Mouse (Mus musculus) T-cell, adult 2 months (primary cell): ENCODE measurements around the gene Dcaf15.

Experiments
- DNase-seq: peaks from one replicate; pipeline ENCODE4 v3.0.0; 2022; ENCODE audit warnings: low spot score

The Dcaf15 gene

DNA sequence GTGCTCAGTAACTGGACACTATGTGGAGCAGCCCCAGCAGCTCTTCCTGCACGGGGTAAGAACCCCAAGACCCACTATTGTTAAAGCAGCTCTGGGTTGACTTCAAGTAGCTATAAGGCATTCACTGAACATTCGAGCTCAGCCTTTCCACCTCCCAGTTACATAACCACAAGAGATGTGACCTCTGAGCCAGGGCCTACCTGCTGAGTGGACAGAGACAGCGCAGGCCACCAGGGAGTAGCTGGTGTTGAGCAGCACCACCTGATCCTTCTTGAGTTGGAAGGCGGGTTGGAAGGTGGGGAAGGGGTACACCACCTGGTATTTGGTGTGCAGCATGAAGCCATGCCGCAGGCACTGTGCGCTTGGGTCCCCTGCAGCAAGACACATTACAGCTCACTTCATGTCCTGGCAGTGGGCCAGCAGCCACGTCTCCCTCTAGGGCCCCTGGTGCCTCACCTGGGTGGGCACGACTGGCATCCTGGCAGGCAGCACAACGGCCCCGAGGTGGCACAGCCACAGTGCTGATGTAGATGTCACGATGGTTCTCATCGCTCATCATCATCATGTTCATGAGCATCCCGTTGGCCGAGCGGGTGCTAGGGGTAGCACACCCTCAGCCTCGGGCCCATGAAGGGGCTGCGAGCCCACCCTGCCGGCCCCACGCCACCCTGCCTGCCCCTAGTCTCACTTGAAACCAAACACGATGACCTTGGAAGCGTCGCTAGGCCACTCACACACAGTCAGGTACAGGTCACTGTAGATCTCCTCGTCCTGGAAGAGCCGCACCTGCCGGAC, 2.9 kb downstream of the Dcaf15 start:
- DNase-seq: no peak

DNA sequence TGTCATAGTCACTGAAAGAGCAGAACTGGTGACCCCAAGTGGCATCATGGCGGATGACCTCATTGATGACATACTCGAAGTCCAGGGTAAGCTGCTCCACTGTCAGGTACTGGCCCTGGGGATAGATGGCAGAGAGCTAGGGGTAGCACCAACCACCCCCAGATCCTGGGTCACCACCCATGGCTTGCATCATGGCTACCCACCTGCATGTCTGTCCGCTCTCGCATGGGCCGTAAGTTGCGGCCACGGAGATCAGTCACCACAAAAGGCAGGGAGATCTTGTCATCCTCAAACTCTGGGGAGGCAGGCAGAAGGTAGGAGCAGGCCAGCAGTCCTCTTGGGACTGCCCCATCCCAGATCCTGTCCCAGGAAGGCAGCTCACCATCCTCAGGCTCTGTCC, 6.2 kb downstream of the Dcaf15 start:
- DNase-seq: no peak

- DNase-seq: no peak
Measured at GRCm38 (mm10) chr8:84096061-84096460, 8.5 kb downstream of the Dcaf15 start.

DNA sequence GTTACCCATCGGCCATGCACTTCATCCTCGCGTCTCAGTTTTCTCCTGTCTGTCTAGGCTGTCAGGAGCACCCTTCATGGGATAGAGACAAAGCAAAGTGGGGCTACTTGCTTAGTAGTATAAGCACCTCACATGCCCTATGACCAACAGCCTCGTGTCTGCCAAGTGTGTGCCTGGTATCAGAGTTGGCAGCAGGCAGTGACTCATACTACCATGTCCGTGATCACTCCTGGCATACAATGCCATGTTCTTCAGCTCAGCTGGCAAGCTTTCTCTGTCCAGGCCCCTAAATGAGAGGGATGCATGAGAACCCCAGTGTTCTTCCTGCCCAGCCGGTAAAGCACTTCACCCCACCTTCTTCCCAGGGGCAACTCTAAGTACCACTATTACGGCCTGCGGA, 14.0 kb downstream of the Dcaf15 start:
- no peak for DNase-seq

- no peak for DNase-seq
Measured at GRCm38 (mm10) chr8:84089277-84089676, 15.3 kb downstream of the Dcaf15 start.

- DNase-seq: no peak
Measured at GRCm38 (mm10) chr8:84087821-84088220, 16.7 kb downstream of the Dcaf15 start.

DNA sequence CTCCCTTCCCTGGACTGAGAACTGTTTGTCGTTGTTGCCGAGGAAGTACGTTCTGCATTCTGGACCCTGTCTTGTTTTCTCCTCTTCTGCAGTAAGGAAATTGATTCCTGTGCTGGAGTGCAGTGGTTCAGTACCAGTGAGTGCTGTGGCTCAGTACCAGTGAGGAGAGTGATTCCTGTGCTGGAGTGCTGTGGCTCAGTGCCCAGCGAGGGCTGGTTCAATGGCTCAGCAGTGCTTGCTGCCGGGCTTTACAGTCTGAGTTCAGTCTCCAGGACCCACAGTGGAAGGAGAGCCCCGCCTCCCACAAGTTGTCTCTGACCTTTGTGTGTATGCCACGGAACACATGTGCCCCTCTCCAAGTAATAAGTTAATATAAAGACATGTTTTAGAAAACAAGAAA, 17.4 kb downstream of the Dcaf15 start:
- no peak for DNase-seq

- no peak for DNase-seq
Measured at GRCm38 (mm10) chr8:84084341-84085115, 20.0 kb downstream of the Dcaf15 start.

- no peak for DNase-seq
Measured at GRCm38 (mm10) chr8:84083829-84084241, 20.7 kb downstream of the Dcaf15 start.

GRCm38 (mm10) chr8:84079206-84079605, 25.4 kb downstream of the Dcaf15 start:
- DNase-seq: no peak

GRCm38 (mm10) chr8:84076849-84077248, 27.7 kb downstream of the Dcaf15 start:
- DNase-seq: no peak

GRCm38 (mm10) chr8:84076412-84076811, 28.2 kb downstream of the Dcaf15 start:
- no peak for DNase-seq

GRCm38 (mm10) chr8:84073230-84073976, 31.2 kb downstream of the Dcaf15 start:
- peak; percentile 73 for DNase-seq

- DNase-seq: no peak
Measured at GRCm38 (mm10) chr8:84072321-84072720, 32.2 kb downstream of the Dcaf15 start.

DNA sequence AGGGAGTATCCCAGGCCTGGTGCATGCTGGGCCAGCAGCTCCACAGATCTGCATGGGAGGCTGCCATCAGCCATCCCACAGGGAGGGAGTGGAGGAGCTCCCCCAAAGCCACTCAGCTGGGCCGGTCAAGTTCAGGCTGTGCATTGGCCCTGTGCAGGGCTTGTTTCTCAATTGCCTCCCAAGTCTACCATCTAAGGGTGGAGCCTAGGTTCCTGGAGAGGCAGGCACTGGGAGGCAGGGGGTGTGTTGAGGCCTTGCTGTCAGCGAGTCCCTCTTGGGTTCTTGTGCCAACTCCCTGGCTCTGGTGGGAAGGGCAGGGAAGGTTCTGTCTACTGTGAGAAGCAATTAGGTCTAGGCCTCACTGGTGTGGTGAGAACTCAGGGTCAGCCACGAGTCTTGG, 32.6 kb downstream of the Dcaf15 start:
- DNase-seq: no peak

DNA sequence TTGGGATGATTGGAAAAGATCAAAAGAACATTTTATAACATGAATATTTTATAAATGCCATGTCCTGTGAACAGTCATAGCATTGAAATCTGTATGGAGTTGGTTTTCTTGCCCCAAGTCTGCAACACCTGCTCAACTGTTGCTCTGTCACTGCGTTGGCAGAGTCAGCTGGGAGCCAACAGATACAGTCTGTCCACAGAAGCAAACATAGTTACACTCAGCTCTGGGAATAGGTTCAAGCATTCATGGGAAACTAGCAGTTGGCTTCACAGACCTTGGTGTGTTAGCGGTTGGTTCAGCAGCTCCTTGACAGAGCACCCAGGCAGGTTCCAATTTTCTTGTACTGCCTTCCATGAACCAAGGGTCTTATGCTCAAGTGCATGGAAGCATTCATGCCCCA, 33.9 kb downstream of the Dcaf15 start:
- no peak for DNase-seq

GRCm38 (mm10) chr8:84070241-84070640, 34.3 kb downstream of the Dcaf15 start:
- no peak for DNase-seq

DNA sequence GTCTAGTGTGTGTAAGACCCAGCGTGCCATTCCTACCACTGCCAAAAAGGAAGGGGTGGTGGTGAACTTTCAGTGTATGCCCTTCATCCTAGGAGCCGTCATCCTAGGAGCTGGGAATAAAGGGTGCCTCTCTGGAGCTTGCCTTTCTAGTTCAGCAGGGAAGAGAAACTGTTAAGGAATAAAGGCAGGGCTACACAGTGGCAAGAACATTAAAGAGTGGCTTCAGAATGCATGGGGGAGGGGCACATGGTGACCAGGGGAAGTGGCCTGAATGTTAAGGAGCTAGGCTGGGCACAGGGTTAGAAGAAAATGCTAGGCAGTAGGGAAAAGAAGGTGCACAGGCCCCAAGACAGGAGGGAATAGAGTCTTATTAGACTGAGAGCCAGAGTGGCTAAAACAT, 34.8 kb downstream of the Dcaf15 start:
- DNase-seq: no peak

DNA sequence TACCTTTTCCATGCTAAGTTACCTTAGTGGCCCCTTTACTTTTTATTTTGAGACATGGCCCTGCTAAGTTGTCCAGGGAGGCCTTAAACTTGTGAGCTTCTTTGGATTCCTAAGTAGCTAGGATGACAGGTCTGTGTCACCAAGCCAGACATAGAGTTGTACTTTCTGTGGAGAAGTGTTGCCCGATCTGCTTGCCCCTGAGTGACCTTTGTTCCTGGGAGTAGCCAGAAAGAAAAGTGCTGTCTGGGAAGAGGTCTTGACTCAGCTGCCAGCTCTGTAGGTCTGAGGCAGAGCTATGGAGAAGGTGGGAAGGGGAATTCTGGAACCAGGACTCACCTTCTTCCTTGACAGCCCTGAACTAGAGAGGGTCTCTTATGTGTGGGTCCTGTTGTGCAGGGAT, 35.4 kb downstream of the Dcaf15 start:
- DNase-seq: no peak

GRCm38 (mm10) chr8:84068316-84069035, 36.1 kb downstream of the Dcaf15 start:
- peak; percentile 29 for DNase-seq

- no peak for DNase-seq
Measured at GRCm38 (mm10) chr8:84067911-84068310, 36.7 kb downstream of the Dcaf15 start.

DNA sequence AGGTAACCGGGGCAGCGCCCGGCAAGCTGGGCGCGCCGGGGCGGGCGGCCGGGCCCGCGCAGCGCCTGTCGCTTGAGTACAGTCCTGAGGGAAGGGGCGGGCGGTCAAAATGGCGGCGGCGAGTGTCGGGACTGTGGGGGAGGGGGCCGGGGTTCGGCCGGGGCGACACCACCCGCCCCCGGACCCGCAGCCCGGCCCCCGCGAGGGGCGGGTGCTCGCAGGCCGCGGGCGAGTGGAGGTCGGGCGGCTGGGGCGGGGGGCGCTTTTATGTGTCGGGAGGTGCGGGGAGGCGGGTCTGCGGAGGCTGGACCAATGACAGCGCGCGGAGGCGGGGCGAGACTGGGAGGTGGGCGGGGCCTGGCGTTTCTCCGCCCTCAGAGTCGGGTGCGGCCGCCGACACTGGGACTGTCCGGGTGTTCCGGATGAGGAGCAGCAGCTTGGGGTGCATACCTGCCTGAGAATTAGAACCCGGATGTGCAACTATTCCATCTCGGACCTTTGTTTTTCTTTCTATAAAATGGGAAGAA, 37.5 kb downstream of the Dcaf15 start:
- peak; percentile 95 for DNase-seq
